Mouse (Mus musculus): ENCODE measurements at regions not wholly inside any gene's neighbourhood (a gene's known extent, or its start where the extent isn't known, plus 50 kb on each side); places are given as distances from the start of the nearest gene placed in this dataset.
A peak's percentile ranks its signal among the peaks of the same experiment; 100 is the strongest.

- Histone ChIP-seq H3K27ac (replicated peaks in 1 of 2; ENCODE audit: control insufficient read depth in 1 of 2, insufficient read depth in 1 of 2, low read depth in 2 of 2, low read length in 2 of 2) (no peak overlapping the region), H3K4me2 (ENCODE audit: low read length) (peak overlapping the region; percentile 67), H3K4me3 (ENCODE audit: control insufficient read depth in 1 of 2, insufficient read depth in 1 of 2, low read depth in 1 of 2, low read length in 2 of 2) (peak overlapping the region; percentile 13 to 39; a peak in 3 of 4 replicates), H3K4me1 (ENCODE audit: control insufficient read depth in 2 of 2, insufficient read depth in 2 of 2, low read length in 2 of 2) (peaks cover 0 to 9% of the 10 kb centered on the region in 2 experiments; a peak in 2 of 4 replicates), H3K27me3 (ENCODE audit: control insufficient read depth, insufficient read depth, low read length) (peaks cover 99% of the 10 kb centered on the region), H3K36me3 (ENCODE audit: control insufficient read depth, insufficient read depth, low read length) (no peaks in the 10 kb centered on the region), H3K9ac (ENCODE audit: low read length) (no peak overlapping the region), H3K9me3 (ENCODE audit: control insufficient read depth, low read length) (no peaks in the 10 kb centered on the region)
- 1% methylated on average over 45 of the region's 46 CpGs for WGBS
- ATAC-seq (ENCODE audit: insufficient number of reproducible peaks, insufficient read depth, low FRiP score, low read depth) = no peak
Observed at GRCm38 (mm10) chr15:103102068-103102840, 64.6 kb downstream of the Smug1 start.

- Histone ChIP-seq H3K27ac (replicated peaks in 1 of 2; ENCODE audit: control insufficient read depth in 1 of 2, insufficient read depth in 1 of 2, low read depth in 2 of 2, low read length in 2 of 2) (no peak overlapping the region), H3K4me2 (ENCODE audit: low read length) (no peak overlapping the region), H3K4me1 (ENCODE audit: control insufficient read depth in 2 of 2, insufficient read depth in 2 of 2, low read length in 2 of 2) (peaks cover 0 to 9% of the 10 kb centered on the region in 2 experiments; a peak in 2 of 4 replicates), H3K27me3 (ENCODE audit: control insufficient read depth, insufficient read depth, low read length) (peaks cover 99% of the 10 kb centered on the region), H3K9ac (ENCODE audit: low read length) (no peak overlapping the region), H3K36me3 (ENCODE audit: control insufficient read depth, insufficient read depth, low read length) (no peaks in the 10 kb centered on the region), H3K9me3 (ENCODE audit: control insufficient read depth, low read length) (no peaks in the 10 kb centered on the region), H3K4me3 (ENCODE audit: control insufficient read depth in 1 of 2, insufficient read depth in 1 of 2, low read depth in 1 of 2, low read length in 2 of 2) (no peak overlapping the region)
- 62% methylated on average over 4 of the region's 4 CpGs for WGBS
- ATAC-seq (ENCODE audit: insufficient number of reproducible peaks, insufficient read depth, low FRiP score, low read depth) = no peak
Observed at GRCm38 (mm10) chr15:103100121-103100520, 66.8 kb downstream of the Smug1 start.

- Histone ChIP-seq H3K36me3 (ENCODE audit: control insufficient read depth, insufficient read depth, low read length) (no peaks in the 10 kb centered on the region), H3K27ac (replicated peaks in 1 of 2; ENCODE audit: control insufficient read depth in 1 of 2, insufficient read depth in 1 of 2, low read depth in 2 of 2, low read length in 2 of 2) (no peak overlapping the region), H3K4me3 (ENCODE audit: control insufficient read depth in 1 of 2, insufficient read depth in 1 of 2, low read depth in 1 of 2, low read length in 2 of 2) (no peak overlapping the region), H3K9ac (ENCODE audit: low read length) (no peak overlapping the region), H3K9me3 (ENCODE audit: control insufficient read depth, low read length) (no peaks in the 10 kb centered on the region), H3K4me1 (ENCODE audit: control insufficient read depth in 2 of 2, insufficient read depth in 2 of 2, low read length in 2 of 2) (no peaks in the 10 kb centered on the region), H3K27me3 (ENCODE audit: control insufficient read depth, insufficient read depth, low read length) (peaks cover 92% of the 10 kb centered on the region), H3K4me2 (ENCODE audit: low read length) (no peak overlapping the region)
- no peak for ATAC-seq (ENCODE audit: insufficient number of reproducible peaks, insufficient read depth, low FRiP score, low read depth)
- 36% methylated on average over 7 of the region's 7 CpGs for WGBS
Observed at GRCm38 (mm10) chr15:103094457-103094856, 72.4 kb downstream of the Smug1 start.

- ATAC-seq (ENCODE audit: insufficient number of reproducible peaks, insufficient read depth, low FRiP score, low read depth) = no peak
- H3K4me3 ChIP-seq (ENCODE audit: control insufficient read depth in 1 of 2, insufficient read depth in 1 of 2, low read depth in 1 of 2, low read length in 2 of 2) = no peak overlapping the region
- peaks cover 93% of the 10 kb centered on the region for H3K27me3 ChIP-seq (ENCODE audit: control insufficient read depth, insufficient read depth, low read length)
- H3K9ac ChIP-seq (ENCODE audit: low read length) = no peak overlapping the region
- no peak overlapping the region for H3K4me2 ChIP-seq (ENCODE audit: low read length)
- no peak overlapping the region for H3K27ac ChIP-seq (replicated peaks in 1 of 2; ENCODE audit: control insufficient read depth in 1 of 2, insufficient read depth in 1 of 2, low read depth in 2 of 2, low read length in 2 of 2)
- H3K4me1 ChIP-seq (ENCODE audit: control insufficient read depth in 2 of 2, insufficient read depth in 2 of 2, low read length in 2 of 2) = no peaks in the 10 kb centered on the region
- WGBS = 67% methylated on average over 12 of the region's 12 CpGs
- no peaks in the 10 kb centered on the region for H3K36me3 ChIP-seq (ENCODE audit: control insufficient read depth, insufficient read depth, low read length)
- no peaks in the 10 kb centered on the region for H3K9me3 ChIP-seq (ENCODE audit: control insufficient read depth, low read length)
Observed at GRCm38 (mm10) chr15:103093655-103094054, 73.2 kb downstream of the Smug1 start.

- Histone ChIP-seq H3K4me3 (ENCODE audit: control insufficient read depth in 1 of 2, insufficient read depth in 1 of 2, low read depth in 1 of 2, low read length in 2 of 2) (no peak overlapping the region), H3K27me3 (ENCODE audit: control insufficient read depth, insufficient read depth, low read length) (peaks cover 93% of the 10 kb centered on the region), H3K9ac (ENCODE audit: low read length) (no peak overlapping the region), H3K27ac (replicated peaks in 1 of 2; ENCODE audit: control insufficient read depth in 1 of 2, insufficient read depth in 1 of 2, low read depth in 2 of 2, low read length in 2 of 2) (no peak overlapping the region), H3K9me3 (ENCODE audit: control insufficient read depth, low read length) (no peaks in the 10 kb centered on the region), H3K36me3 (ENCODE audit: control insufficient read depth, insufficient read depth, low read length) (no peaks in the 10 kb centered on the region), H3K4me1 (ENCODE audit: control insufficient read depth in 2 of 2, insufficient read depth in 2 of 2, low read length in 2 of 2) (peaks cover 0 to 2% of the 10 kb centered on the region in 2 experiments; a peak in 2 of 4 replicates), H3K4me2 (ENCODE audit: low read length) (no peak overlapping the region)
- no peak for ATAC-seq (ENCODE audit: insufficient number of reproducible peaks, insufficient read depth, low FRiP score, low read depth)
Observed at GRCm38 (mm10) chr15:103092496-103092895, 73.8 kb downstream of the Hoxc4 start.

- no peak overlapping the region for H3K27ac ChIP-seq (replicated peaks in 1 of 2; ENCODE audit: control insufficient read depth in 1 of 2, insufficient read depth in 1 of 2, low read depth in 2 of 2, low read length in 2 of 2)
- H3K9me3 ChIP-seq (ENCODE audit: control insufficient read depth, low read length) = no peaks in the 10 kb centered on the region
- H3K27me3 ChIP-seq (ENCODE audit: control insufficient read depth, insufficient read depth, low read length) = peaks cover 93% of the 10 kb centered on the region
- H3K4me3 ChIP-seq (ENCODE audit: control insufficient read depth in 1 of 2, insufficient read depth in 1 of 2, low read depth in 1 of 2, low read length in 2 of 2) = no peak overlapping the region
- H3K9ac ChIP-seq (ENCODE audit: low read length) = no peak overlapping the region
- no peak overlapping the region for H3K4me2 ChIP-seq (ENCODE audit: low read length)
- 48% methylated on average over 6 of the region's 6 CpGs for WGBS
- no peak for ATAC-seq (ENCODE audit: insufficient number of reproducible peaks, insufficient read depth, low FRiP score, low read depth)
- H3K36me3 ChIP-seq (ENCODE audit: control insufficient read depth, insufficient read depth, low read length) = no peaks in the 10 kb centered on the region
- peaks cover 3 to 18% of the 10 kb centered on the region in 2 experiments; a peak in 2 of 4 replicates for H3K4me1 ChIP-seq (ENCODE audit: control insufficient read depth in 2 of 2, insufficient read depth in 2 of 2, low read length in 2 of 2)
Observed at GRCm38 (mm10) chr15:103090280-103091164, 71.8 kb downstream of the Hoxc4 start.

GRCm38 (mm10) chr15:103089852-103090251 is 71.1 kb downstream of the Hoxc4 start:
- ATAC-seq (ENCODE audit: insufficient number of reproducible peaks, insufficient read depth, low FRiP score, low read depth) = no peak
- no peak overlapping the region for H3K4me3 ChIP-seq (ENCODE audit: control insufficient read depth in 1 of 2, insufficient read depth in 1 of 2, low read depth in 1 of 2, low read length in 2 of 2)
- H3K27me3 ChIP-seq (ENCODE audit: control insufficient read depth, insufficient read depth, low read length) = peaks cover 93% of the 10 kb centered on the region
- H3K4me2 ChIP-seq (ENCODE audit: low read length) = no peak overlapping the region
- H3K36me3 ChIP-seq (ENCODE audit: control insufficient read depth, insufficient read depth, low read length) = no peaks in the 10 kb centered on the region
- H3K27ac ChIP-seq (replicated peaks in 1 of 2; ENCODE audit: control insufficient read depth in 1 of 2, insufficient read depth in 1 of 2, low read depth in 2 of 2, low read length in 2 of 2) = no peak overlapping the region
- 12% methylated on average over 1 of the region's 1 CpGs for WGBS
- H3K9me3 ChIP-seq (ENCODE audit: control insufficient read depth, low read length) = no peaks in the 10 kb centered on the region
- H3K4me1 ChIP-seq (ENCODE audit: control insufficient read depth in 2 of 2, insufficient read depth in 2 of 2, low read length in 2 of 2) = peaks cover 3 to 18% of the 10 kb centered on the region in 2 experiments; a peak in 2 of 4 replicates
- no peak overlapping the region for H3K9ac ChIP-seq (ENCODE audit: low read length)

Data from heart, embryonic 14.5 days (tissue).